Mouse (Mus musculus): ENCODE measurements around the gene Acp2. TPM values are rescaled to one million over a fixed set of nuclear protein-coding genes. Genes with fewer than 3 reads are reported as not detected.

The Acp2 gene
- polyA plus RNA-seq, 1 experiment: 27.9 TPM

- Histone ChIP-seq H3K4me3 (ENCODE audit: insufficient read depth, low read depth, low read length) (peak overlapping the region; percentile 89), H3K4me1 (ENCODE audit: control insufficient read depth, insufficient read depth, insufficient read length, low read length) (no peaks in the 10 kb centered on the region), H3K27ac (replicated peaks; ENCODE audit: low read depth, low read length) (no peak overlapping the region)
These were observed 55.4 kb downstream of the Acp2 start for GRCm38 (mm10) chr2:91258054-91258453.

DNA sequence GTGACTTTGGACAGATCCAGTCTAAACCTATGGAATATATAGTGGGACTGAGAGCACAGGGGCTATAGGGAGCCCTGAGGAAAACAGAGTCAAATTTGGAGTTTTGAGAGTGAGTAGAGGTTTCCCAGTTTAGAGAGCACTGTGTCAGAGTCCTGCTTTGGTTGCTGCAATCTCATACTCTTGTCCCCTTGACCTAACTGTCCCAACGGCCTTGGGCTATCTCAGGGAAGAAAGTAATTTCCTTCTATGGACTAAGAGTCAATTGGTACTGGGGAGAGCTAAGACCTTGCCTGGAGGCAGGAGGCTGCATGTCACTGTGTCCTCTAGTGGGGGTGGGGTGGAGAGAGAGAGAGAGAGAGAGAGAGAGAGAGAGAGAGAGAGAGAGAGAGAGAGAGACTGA is 56.1 kb downstream of the Acp2 start:
- Histone ChIP-seq H3K4me3 (ENCODE audit: insufficient read depth, low read depth, low read length) (no peak overlapping the region), H3K4me1 (ENCODE audit: control insufficient read depth, insufficient read depth, insufficient read length, low read length) (no peaks in the 10 kb centered on the region), H3K27ac (replicated peaks; ENCODE audit: low read depth, low read length) (no peak overlapping the region)

- Histone ChIP-seq H3K4me1 (ENCODE audit: control insufficient read depth, insufficient read depth, insufficient read length, low read length) (no peaks in the 10 kb centered on the region), H3K27ac (replicated peaks; ENCODE audit: low read depth, low read length) (no peak overlapping the region), H3K4me3 (ENCODE audit: insufficient read depth, low read depth, low read length) (no peak overlapping the region)
These were observed 56.8 kb downstream of the Acp2 start for GRCm38 (mm10) chr2:91259493-91259892.

Other genes starting within 250 kb of the Acp2 start
- gene Rapsn, start 167.3 kb upstream of the Acp2 start, polyA plus RNA-seq (2012; ENCODE audit: insufficient read depth, insufficient read length, missing spikeins): 0.71 and 2.3 TPM in 2 replicates
- gene Psmc3, start 148.9 kb upstream of the Acp2 start, polyA plus RNA-seq (2012; ENCODE audit: insufficient read depth, insufficient read length, missing spikeins): 157 and 167 TPM in 2 replicates
- gene Slc39a13, start 132.5 kb upstream of the Acp2 start, polyA plus RNA-seq (2012; ENCODE audit: insufficient read depth, insufficient read length, missing spikeins): 22.4 and 24.6 TPM in 2 replicates
- gene Spi1, start 120.5 kb upstream of the Acp2 start, polyA plus RNA-seq (2012; ENCODE audit: insufficient read depth, insufficient read length, missing spikeins): 7.6 and 9.3 TPM in 2 replicates
- not detected in 2 replicates for gene Mybpc3, start 84.7 kb upstream of the Acp2 start, polyA plus RNA-seq (2012; ENCODE audit: insufficient read depth, insufficient read length, missing spikeins)
- gene Madd, start 19.0 kb upstream of the Acp2 start, polyA plus RNA-seq (2012; ENCODE audit: insufficient read depth, insufficient read length, missing spikeins): 2.3 and 4.0 TPM in 2 replicates
- 45.2 and 59.1 TPM in 2 replicates for gene Nr1h3, start 51 bp upstream of the Acp2 start, polyA plus RNA-seq (2012; ENCODE audit: insufficient read depth, insufficient read length, missing spikeins)
- gene Ddb2, start 34.1 kb downstream of the Acp2 start, polyA plus RNA-seq (2012; ENCODE audit: insufficient read depth, insufficient read length, missing spikeins): 3.7 and 5.7 TPM in 2 replicates
- gene Pacsin3, start 53.1 kb downstream of the Acp2 start, polyA plus RNA-seq (2012; ENCODE audit: insufficient read depth, insufficient read length, missing spikeins): 9.0 and 11.7 TPM in 2 replicates
- gene Arfgap2, start 62.1 kb downstream of the Acp2 start, polyA plus RNA-seq (2012; ENCODE audit: insufficient read depth, insufficient read length, missing spikeins): 35.0 and 35.6 TPM in 2 replicates
- gene 1110051M20Rik, start 241.8 kb downstream of the Acp2 start, polyA plus RNA-seq (2012; ENCODE audit: insufficient read depth, insufficient read length, missing spikeins): 4.4 and 12.6 TPM in 2 replicates

Measured in brown adipose tissue, adult 24 weeks (tissue).